27 mouse cellular contexts compared by ENCODE assay signal in genomic region chr11:106291861-106292260, GRCm38 (mm10). TPM values are rescaled to one million over a fixed set of nuclear protein-coding genes. Genes with fewer than 3 reads are reported as not detected.
DNase-seq lines count a peak whose midpoint lies in the region; ATAC-seq and TF ChIP-seq lines count a peak whose summit lies in the region.
"Had no signal": no experiment of that assay in that cellular context is flagged by ENCODE, and none has a peak within 500 bp of the region (broad histone marks: within the 10 kb centered on the region; RNA-seq: fewer than 3 reads in every experiment).

No protein-coding gene starts in this region.

- TF ChIP-seq POLR2A in lung, adult 2 months (IDR thresholded peaks at IDR 0.05; ENCODE audit: borderline replicate concordance, extremely low read depth, low read depth, low read length) = no peak

- intact Hi-C loops in left cerebral cortex, postnatal 10 days (cut with DNase I) = no loop called here

- no peak overlapping the region for H3K4me3 ChIP-seq in lung, adult 2 months (replicated peaks; ENCODE audit: extremely low read depth, low read depth, low read length)
- H3K4me3 ChIP-seq: heart, embryonic 13.5 days; liver, embryonic 13.5 days had no signal

- 0 out of 2 replicates have a peak, but pooled peaks have one; percentile 9 for TF ChIP-seq CTCF in lung, adult 2 months (IDR thresholded peaks at IDR 0.05; ENCODE audit: insufficient read depth, low read length)

- H3K4me1 ChIP-seq in lung, adult 2 months (ENCODE audit: control insufficient read depth, insufficient read depth, low read length) = no peaks in the 10 kb centered on the region
- H3K4me1 ChIP-seq: liver, embryonic 13.5 days had no signal

- no peak for ATAC-seq in cerebellum, adult (ENCODE audit: insufficient number of reproducible peaks, low FRiP score, low TSS enrichment)
- ATAC-seq: CD4-positive, CD25-positive, alpha-beta regulatory T cell, adult 4 months; forebrain, postnatal 0 days; intestine, postnatal 0 days had no signal

- peak; percentile 83 for DNase-seq in cerebellum, adult 11 months
- peak; percentile 19 for DNase-seq in MN1 (ENCODE audit: low spot score)
- DNase-seq in cerebellum, adult 9-10 months = peak; percentile 94
- peak; percentile 42 for DNase-seq in lung, adult 2 months
- DNase-seq in heart, adult 18-20 months = no peak
- DNase-seq in frontal cortex, postnatal 36 days (ENCODE audit: low spot score in 2 of 2) = no peak
- DNase-seq in left cerebral cortex, postnatal 10 days (ENCODE audit: extremely low spot score in 1 of 2, low spot score in 2 of 2) = no peak
- DNase-seq: adrenal gland, postnatal 36 days; forebrain, postnatal 0 days; gastrocnemius, postnatal 10 days; heart, adult 11 months; heart, postnatal 36 days; liver, embryonic 13.5 days; retina, postnatal 1 day; right cerebral cortex, postnatal 4 days had no signal

- WGBS in lung, adult 2 months = 69% methylated on average over 2 of the region's 2 CpGs

RNA-seq across cellular contexts. Expression of gene Gh, which starts 9.8 kb away (rescaled TPM):
- 0.19 and 0.28 TPM in 2 replicates for polyA plus RNA-seq in lung, adult 2 months (2012; rRNA removed)
- total RNA-seq in heart, adult 18-20 months (2021) = not detected
- not detected for total RNA-seq in left cerebral cortex, postnatal 10 days (2021)
- total RNA-seq: adrenal gland, postnatal 36 days; ES-E14; forebrain, postnatal 0 days; gastrocnemius, postnatal 10 days; heart, postnatal 36 days had no signal
- polyA plus RNA-seq: CD4-positive, CD25-positive, alpha-beta regulatory T cell, adult 4 months; embryonic facial prominence, embryonic 14.5 days; forebrain, postnatal 0 days; heart, embryonic 13.5 days; hindbrain, embryonic 14.5 days; intestine, postnatal 0 days; kidney, postnatal 0 days; limb, embryonic 11.5 days; liver, embryonic 13.5 days; lung, embryonic 16.5 days; neural tube, embryonic 11.5 days; stomach, postnatal 0 days had no signal

RNA-seq across cellular contexts. Expression of gene Tcam1, which starts 15.4 kb away (rescaled TPM):
- 0.05 and 0.06 TPM in 2 replicates for polyA plus RNA-seq in lung, adult 2 months (2012; rRNA removed)
- total RNA-seq in heart, adult 18-20 months (2021) = not detected
- under 1 TPM; 0.21 to 0.22 TPM for total RNA-seq in left cerebral cortex, postnatal 10 days (2021)
- total RNA-seq: heart, postnatal 36 days had no signal

RNA-seq across cellular contexts. Expression of gene Smarcd2, which starts 19.1 kb away (rescaled TPM):
- polyA plus RNA-seq in lung, adult 2 months (2012; rRNA removed) = 107 and 125 TPM in 2 replicates
- 10 to 100 TPM; 12.3 to 19.0 TPM for total RNA-seq in heart, adult 18-20 months (2021)
- total RNA-seq in left cerebral cortex, postnatal 10 days (2021) = 10 to 100 TPM; 13.8 to 14.1 TPM

RNA-seq across cellular contexts. Expression of gene Cd79b, which starts 22.7 kb away (rescaled TPM):
- 25.7 and 45.9 TPM in 2 replicates for polyA plus RNA-seq in lung, adult 2 months (2012; rRNA removed)
- 10 to 100 TPM in 1 of 2 experiments, 1 to 10 TPM in 1; 2.0 to 14.1 TPM for total RNA-seq in heart, adult 18-20 months (2021)
- under 1 TPM; 0.58 to 0.79 TPM for total RNA-seq in left cerebral cortex, postnatal 10 days (2021)

RNA-seq across cellular contexts. Expression of gene Psmc5, which starts 35.9 kb away (rescaled TPM):
- 28.4 and 50.0 TPM in 2 replicates for polyA plus RNA-seq in lung, adult 2 months (2012; rRNA removed)
- total RNA-seq in heart, adult 18-20 months (2021) = 100 to 1,000 TPM; 109 TPM
- 100 to 1,000 TPM; 127 to 134 TPM for total RNA-seq in left cerebral cortex, postnatal 10 days (2021)

Comparison
In these comparisons a context has a peak if more than half of its experiments do, and no peak if none do; other contexts are left out.
1. DNase-seq: peak in cerebellum, adult 11 months (single experiment), MN1 (single experiment), cerebellum, adult 9-10 months (single experiment) and lung, adult 2 months (single experiment); none in heart, adult 18-20 months (0 of 2), frontal cortex, postnatal 36 days (0 of 2) and left cerebral cortex, postnatal 10 days (0 of 2).